Mouse (Mus musculus) urinary bladder, postnatal 14 days (tissue): Measurements from ENCODE around the gene Cldn19.
"Not testable (repeated sequence)": the region's sequence is repeated elsewhere in the genome, so short reads cannot be mapped to it uniquely, and the experiment has no call there.

Experiments used
- DNase-seq: peaks from one replicate; pipeline ENCODE4 v3.0.0; 2021; ENCODE audit warnings: low spot score

The Cldn19 gene

GRCm38 (mm10) chr4:119252025-119252808 is 3.0 kb upstream of the Cldn19 start:
- no peak for DNase-seq

GRCm38 (mm10) chr4:119254012-119254618 is 1.1 kb upstream of the Cldn19 start:
- no peak for DNase-seq

GRCm38 (mm10) chr4:119257083-119257482 is 1.9 kb downstream of the Cldn19 start:
- DNase-seq, result no peak

GRCm38 (mm10) chr4:119259344-119260254 is 4.4 kb downstream of the Cldn19 start:
- DNase-seq, result no peak

- DNase-seq, result no peak
Observed at GRCm38 (mm10) chr4:119261087-119261713, 6.0 kb downstream of the Cldn19 start.

GRCm38 (mm10) chr4:119262483-119262882 is 7.3 kb downstream of the Cldn19 start:
- DNase-seq, result no peak

- DNase-seq, result no peak
Observed at GRCm38 (mm10) chr4:119263459-119263858, 8.2 kb downstream of the Cldn19 start.

GRCm38 (mm10) chr4:119266606-119267005 is 11.4 kb downstream of the Cldn19 start:
- no peak for DNase-seq

- DNase-seq, result no peak
Observed at GRCm38 (mm10) chr4:119274627-119275026, 19.4 kb downstream of the Cldn19 start.

GRCm38 (mm10) chr4:119275226-119275625 is 20.0 kb downstream of the Cldn19 start:
- no peak for DNase-seq

- no peak for DNase-seq
Observed at GRCm38 (mm10) chr4:119275726-119276125, 20.5 kb downstream of the Cldn19 start.

- DNase-seq, result not testable (repeated sequence)
Observed at GRCm38 (mm10) chr4:119278784-119279183, 23.6 kb downstream of the Cldn19 start.

GRCm38 (mm10) chr4:119284861-119285260 is 29.6 kb downstream of the Cldn19 start:
- no peak for DNase-seq

- DNase-seq, result no peak
Observed at GRCm38 (mm10) chr4:119285336-119285735, 30.1 kb downstream of the Cldn19 start.

GRCm38 (mm10) chr4:119291921-119292320 is 36.7 kb downstream of the Cldn19 start:
- DNase-seq, result no peak

GRCm38 (mm10) chr4:119292771-119293573 is 37.8 kb downstream of the Cldn19 start:
- peak; percentile 27 for DNase-seq

GRCm38 (mm10) chr4:119293574-119294258 is 38.5 kb downstream of the Cldn19 start:
- DNase-seq, result peak; percentile 9

GRCm38 (mm10) chr4:119294415-119295133 is 39.4 kb downstream of the Cldn19 start, which contains the start of gene Ybx1:
Gene Ybx1, minus strand, starts transcription at chr4:119294604.
- peak; percentile 100 for DNase-seq

GRCm38 (mm10) chr4:119295134-119295453 is 39.9 kb downstream of the Cldn19 start:
- no peak for DNase-seq

- DNase-seq, result no peak
Observed at GRCm38 (mm10) chr4:119297361-119297760, 42.1 kb downstream of the Cldn19 start.
